Mouse (Mus musculus) common myeloid progenitor, adult 5-6 weeks (primary cell): ENCODE data around the gene Atl1. TPM values are rescaled to one million over a fixed set of nuclear protein-coding genes. Genes with fewer than 3 reads are reported as not detected.
A peak's percentile ranks its signal among the peaks of the same experiment; 100 is the strongest.

Experiments
- ATAC-seq: replicated peaks from 2 replicates; pipeline ENCODE4 v1.8.0; 2016; ENCODE audit warnings: low read depth, mild to moderate bottlenecking, moderate TSS enrichment, inconsistent platforms; ENCODE audit not compliant: poor library complexity, severe bottlenecking
- total RNA-seq: library from RNA; stranded (forward); fragments of 200-1000, 187-1606 nt; gene quantifications from 2 replicates; pipeline ENCODE4 v1.2.3, GENCODE M21; 2017

The Atl1 gene
- total RNA-seq, 1 experiment from 2014 or later, result 1.6 TPM

- ATAC-seq, result peak; percentile 89
Measured at GRCm38 (mm10) chr12:69924012-69924411, 31.6 kb downstream of the Atl1 start.

DNA sequence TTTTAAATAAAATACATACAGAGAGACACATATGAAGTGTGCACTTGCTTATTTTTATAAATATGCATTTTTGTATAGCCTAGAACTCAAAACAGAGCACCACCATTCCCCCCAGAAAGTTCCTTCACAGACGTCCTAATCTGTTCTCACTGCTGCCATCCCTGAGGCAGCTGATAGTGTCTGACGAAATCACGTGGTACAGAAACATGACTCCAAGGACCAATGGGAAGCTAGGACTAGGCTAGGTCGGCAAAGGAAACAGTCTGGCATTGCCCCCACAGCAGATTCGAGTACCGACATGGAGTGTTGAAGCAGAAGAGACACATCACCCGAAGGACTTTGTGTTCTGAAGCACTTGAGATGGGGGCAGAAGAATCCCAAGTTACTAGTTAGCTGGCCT, 34.3 kb downstream of the Atl1 start:
- ATAC-seq, result no peak

DNA sequence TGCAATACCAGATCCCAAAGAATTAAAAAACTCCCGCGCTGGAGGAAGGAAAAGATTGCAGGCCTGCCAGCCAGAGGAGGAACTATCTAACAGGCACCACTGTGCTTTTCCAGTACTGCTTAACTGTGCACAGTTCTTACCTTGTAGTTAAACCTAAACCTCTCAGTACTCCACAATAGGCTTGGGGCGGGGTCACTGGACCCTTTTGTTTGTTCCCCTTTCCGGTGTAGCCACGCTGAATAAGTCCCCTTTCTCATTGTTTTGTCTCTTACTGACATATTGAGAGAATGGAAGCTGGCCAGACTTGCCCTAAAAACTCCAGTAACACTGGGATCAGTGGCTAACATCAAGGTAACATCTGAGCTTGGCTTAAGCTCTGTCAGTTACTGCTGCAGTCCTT, 45.3 kb downstream of the Atl1 start:
- no peak for ATAC-seq

GRCm38 (mm10) chr12:69939291-69939690, 46.9 kb downstream of the Atl1 start:
- ATAC-seq, result no peak

GRCm38 (mm10) chr12:69941655-69942329, 49.4 kb downstream of the Atl1 start:
- ATAC-seq, result no peak

- ATAC-seq, result no peak
Measured at GRCm38 (mm10) chr12:69945861-69946260, 53.4 kb downstream of the Atl1 start.

DNA sequence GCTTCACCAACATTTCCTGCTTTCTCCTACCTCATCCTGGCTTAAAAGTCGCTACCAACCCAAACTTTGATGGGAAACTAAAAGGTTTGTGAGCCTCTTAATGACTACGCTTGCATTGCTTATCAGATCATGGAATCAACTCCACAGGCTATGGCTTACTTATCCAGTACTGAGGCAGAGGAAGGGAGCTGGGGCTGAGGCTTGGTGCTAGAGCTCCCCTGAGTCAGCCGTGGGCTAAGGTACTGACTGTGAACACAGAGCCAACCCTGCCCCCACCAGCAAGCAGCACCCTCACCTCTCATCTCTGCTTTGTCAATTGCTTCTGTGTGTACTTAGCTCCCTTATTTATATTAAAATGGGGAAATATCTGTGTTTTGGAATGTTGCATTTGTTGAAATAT, 55.1 kb downstream of the Atl1 start:
- ATAC-seq, result no peak

DNA sequence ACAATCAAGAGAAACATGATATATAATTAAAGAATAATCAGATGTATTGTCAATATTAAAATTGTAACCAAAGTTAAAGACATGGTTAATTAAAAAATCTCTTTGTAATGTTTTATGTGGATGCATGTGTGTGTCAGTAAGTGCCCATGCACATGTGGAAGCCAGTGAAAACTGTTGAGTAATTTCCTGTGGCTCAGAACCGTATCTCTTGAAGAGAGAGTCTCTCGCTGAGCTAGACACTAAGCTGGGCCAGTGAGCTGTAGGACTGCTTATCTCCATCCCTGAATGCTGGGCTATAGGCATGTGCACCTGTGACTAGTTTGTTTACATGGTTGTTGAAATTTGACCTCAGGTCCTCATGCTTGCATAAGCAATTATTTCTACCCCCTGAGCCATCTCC, 65.0 kb downstream of the Atl1 start:
- ATAC-seq, result no peak

DNA sequence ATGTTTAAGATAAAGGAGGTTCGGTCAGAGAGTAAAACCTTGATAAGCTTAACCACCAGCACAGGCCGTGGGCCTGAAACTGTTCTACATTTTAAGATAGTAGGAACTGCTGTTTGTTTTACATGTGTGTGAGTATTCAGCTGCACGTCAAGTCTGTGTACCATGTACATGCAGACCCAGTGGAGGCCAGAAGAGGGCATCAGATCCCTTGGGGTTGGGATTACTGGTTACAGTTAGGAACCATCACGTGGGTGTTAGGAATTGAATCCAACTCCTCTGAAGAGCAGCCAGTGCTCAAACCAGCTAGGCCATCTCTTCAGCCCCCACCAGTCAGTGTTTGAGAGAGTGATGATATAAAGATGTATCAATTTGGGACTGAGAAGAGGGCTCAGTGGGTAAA, 70.1 kb downstream of the Atl1 start:
- peak; percentile 89 for ATAC-seq

- ATAC-seq, result no peak
Measured at GRCm38 (mm10) chr12:69963141-69963540, 70.7 kb downstream of the Atl1 start.

DNA sequence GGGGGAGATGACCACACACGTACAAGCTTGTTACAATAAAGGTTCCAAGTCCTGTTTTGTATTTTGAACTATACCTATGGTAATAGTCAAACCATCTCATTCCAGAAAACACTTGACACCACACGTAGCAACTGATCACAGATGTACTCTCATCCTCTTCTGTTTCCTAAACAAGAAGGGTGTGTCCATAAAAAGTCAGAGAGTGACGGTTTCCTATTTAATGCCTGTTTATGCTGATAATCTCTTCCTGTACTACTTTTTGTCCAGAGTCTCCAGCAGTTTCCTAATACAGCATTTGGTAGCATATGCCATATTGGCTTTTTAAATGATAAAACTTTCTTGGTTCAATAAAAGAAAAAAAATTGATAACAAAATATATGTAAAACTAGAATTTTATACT, 73.2 kb downstream of the Atl1 start:
- ATAC-seq, result no peak

GRCm38 (mm10) chr12:69966071-69966470, 73.7 kb downstream of the Atl1 start:
- ATAC-seq, result no peak

DNA sequence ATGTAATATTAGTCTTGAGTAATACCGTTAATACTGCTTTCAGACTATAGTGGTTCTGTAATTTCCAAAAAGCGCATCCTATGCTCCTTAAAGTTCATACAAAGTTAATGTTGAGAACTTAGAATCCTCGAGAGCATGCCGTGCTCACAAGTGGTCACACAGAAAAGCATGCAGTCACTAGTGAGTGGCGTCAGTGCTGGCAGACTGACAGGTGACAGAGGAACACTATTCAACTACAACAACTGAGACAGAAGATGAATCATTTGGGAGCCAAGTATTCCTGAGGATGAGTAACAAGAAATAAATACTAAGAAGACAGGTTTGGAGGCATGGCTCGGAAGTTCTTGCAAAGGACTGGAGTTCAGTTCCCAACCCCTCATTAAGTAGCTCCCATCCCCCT, 74.7 kb downstream of the Atl1 start:
- ATAC-seq, result no peak

DNA sequence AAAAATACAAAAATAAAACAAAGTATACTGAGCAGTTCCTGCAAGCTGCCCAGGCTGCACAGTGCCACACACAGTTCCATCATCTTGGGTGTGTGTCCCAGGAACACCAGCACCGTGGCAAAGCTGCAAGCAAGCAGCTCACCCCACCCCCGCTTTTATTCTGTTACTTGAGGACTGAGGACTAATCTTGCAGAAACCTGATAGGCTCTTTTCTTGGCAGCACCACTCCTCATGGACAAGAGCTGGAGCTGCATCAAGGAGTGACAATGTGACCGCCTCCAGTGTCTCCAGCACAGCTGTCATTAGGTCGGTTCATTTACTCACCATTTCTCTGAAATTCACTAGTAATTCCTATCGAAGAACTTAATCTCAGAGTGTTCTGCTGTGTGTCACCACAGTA, 75.7 kb downstream of the Atl1 start:
- no peak for ATAC-seq

- no peak for ATAC-seq
Measured at GRCm38 (mm10) chr12:69973666-69974065, 81.3 kb downstream of the Atl1 start.

DNA sequence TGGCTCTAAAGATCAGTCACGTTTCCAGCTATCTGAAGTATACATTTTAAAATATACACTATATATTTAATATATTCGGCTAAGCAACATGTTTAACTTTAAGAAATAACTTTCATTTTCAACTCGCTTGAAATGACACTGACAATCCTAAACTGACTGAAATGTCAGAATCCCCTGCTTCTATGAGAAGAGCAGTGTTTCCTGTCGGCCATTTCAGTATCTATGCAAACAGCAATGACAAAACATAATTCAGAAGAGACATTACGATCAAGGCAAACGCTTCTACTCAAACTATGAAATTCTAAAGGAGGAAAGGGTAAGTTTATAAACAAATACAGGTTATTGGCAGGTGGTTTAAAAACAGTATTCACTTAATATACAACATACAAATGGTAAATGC, 84.3 kb downstream of the Atl1 start:
- ATAC-seq, result no peak

GRCm38 (mm10) chr12:69977376-69977998, 85.1 kb downstream of the Atl1 start:
- ATAC-seq, result no peak

DNA sequence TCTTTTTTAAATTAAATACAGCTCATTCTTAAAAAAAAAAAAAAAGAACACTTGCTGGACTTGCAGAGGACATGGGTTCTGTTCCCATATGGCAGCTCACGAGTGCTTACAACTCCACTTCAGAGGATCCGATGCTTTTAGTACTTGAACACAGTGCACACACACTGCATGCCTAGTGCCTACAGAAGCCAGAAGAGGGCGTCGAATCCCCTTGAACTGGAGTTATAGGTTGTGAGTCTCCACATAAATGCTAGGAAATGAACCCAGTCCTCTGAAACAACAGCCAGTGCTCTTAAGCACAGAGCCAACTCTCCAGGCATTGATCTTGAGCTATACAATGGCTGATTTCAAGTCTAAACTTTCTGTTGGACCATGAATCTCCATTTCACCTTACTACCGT, 90.5 kb downstream of the Atl1 start:
- ATAC-seq, result no peak

GRCm38 (mm10) chr12:69985546-69985945, 93.1 kb downstream of the Atl1 start:
- no peak for ATAC-seq

DNA sequence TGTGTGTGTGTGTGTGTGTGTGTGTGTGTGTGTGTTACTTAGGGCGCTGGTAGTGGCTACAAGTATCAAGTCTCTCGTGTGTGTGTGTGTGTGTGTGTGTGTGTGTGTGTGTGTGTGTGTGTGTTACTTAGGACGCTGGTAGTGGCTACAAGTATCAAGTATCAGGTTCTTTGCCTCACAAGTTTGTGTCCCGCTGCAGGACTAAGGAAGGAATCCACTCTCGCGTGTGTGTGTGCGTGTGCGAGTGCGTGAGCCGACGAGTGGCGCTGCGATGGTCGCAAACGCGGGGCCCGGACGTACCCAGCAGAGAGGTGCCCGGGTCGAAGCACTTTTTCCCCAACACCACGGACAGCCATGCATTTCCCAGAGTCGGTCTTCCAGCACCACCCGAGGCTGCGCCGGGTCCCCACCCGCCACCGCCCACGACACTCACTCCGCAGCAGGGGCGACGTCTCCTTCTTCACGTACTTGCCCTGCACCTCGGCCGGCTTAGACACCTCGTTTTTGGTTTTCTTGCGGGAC, 93.9 kb downstream of the Atl1 start:
- peak; percentile 37 for ATAC-seq

GRCm38 (mm10) chr12:69986786-69987497, 94.5 kb downstream of the Atl1 start, which contains the start of gene Sav1:
Gene Sav1, minus strand, starts transcription at chr12:69987002.
- ATAC-seq, result peak; percentile 62
